Mouse (Mus musculus) small intestine, adult 2 months (tissue): ENCODE measurements around the gene Gm20388.

Experiments
- CTCF ChIP-seq: fragments of 200-500 bp; IDR thresholded peaks from 2 replicates; pipeline ENCODE4 v1.5.1; 2012; ENCODE audit warnings: low read depth, mild to moderate bottlenecking, control low read depth, inconsistent platforms, low read length, moderate library complexity, mixed read lengths; ENCODE audit not compliant: insufficient replicate concordance, insufficient read length; ENCODE audit errors: extremely low read depth
- POLR2A ChIP-seq: fragments of 200-500 bp; IDR thresholded peaks from 2 replicates; pipeline ENCODE4 v1.6.1; 2012; ENCODE audit warnings: low read depth, mild to moderate bottlenecking, control low read depth, inconsistent platforms, low read length, moderate library complexity

DNA sequence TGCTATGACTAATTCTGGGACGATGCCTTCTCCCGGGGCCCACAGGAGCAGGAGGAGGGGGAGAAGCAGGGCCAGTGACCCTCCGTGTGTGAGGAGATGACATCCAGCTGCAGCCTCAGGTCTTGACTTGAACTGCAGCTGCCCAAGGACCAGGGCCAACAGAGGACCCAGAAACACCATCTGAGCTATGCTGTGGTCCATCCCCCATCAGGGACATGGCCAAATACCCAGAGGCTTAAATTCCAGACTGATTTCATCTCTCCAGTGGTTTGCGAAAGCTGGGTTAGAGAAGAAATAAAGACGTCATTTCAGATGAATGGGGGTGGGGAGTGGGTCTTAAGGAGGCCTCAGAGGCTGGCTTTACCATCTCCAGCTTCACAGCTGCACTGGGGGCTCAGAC, 4285.6 kb downstream of the Gm20388 start:
- TF ChIP-seq POLR2A (no peak), CTCF (no peak)
